Mouse (Mus musculus): ENCODE measurements around the gene Slc22a21. TPM values are rescaled to one million over a fixed set of nuclear protein-coding genes. Genes with fewer than 3 reads are reported as not detected.
"Not testable (repeated sequence)": the region's sequence is repeated elsewhere in the genome, so short reads cannot be mapped to it uniquely, and the experiment has no call there.

Slc22a21 gene
- polyA plus RNA-seq, 1 experiment from 2014 or later: 2.0 TPM

- no peaks in the 10 kb centered on the region for H3K36me3 ChIP-seq (ENCODE audit: control insufficient read depth, insufficient read depth, low read length)
- H3K4me3 ChIP-seq (ENCODE audit: low read depth, low read length): no peak overlapping the region
- peaks cover 2% of the 10 kb centered on the region; the same call in 1 of the 2 replicates for H3K4me1 ChIP-seq (ENCODE audit: control insufficient read depth, insufficient read depth, low read length)
- WGBS: 77% methylated on average over 3 of the region's 3 CpGs
- H3K27me3 ChIP-seq (replicated peaks; ENCODE audit: control insufficient read depth, insufficient read depth, low read length): no peaks in the 10 kb centered on the region
- H3K27ac ChIP-seq (ENCODE audit: low read depth, low read length): no peak overlapping the region
- no peak overlapping the region for H3K4me2 ChIP-seq (ENCODE audit: low read length)
- no peaks in the 10 kb centered on the region; the same call in 1 of the 2 replicates for H3K9me3 ChIP-seq (replicated peaks; ENCODE audit: control insufficient read depth, low read length)
- DNase-seq (ENCODE audit: low spot score): no peak
- ATAC-seq: no peak
- no peak overlapping the region for H3K9ac ChIP-seq (ENCODE audit: low read length)
These were observed 2.5 kb downstream of the Slc22a21 start for GRCm38 (mm10) chr11:53977672-53978071.

GRCm38 (mm10) chr11:53975559-53975958 lies 4.6 kb downstream of the Slc22a21 start:
- Histone ChIP-seq H3K4me3 (ENCODE audit: low read depth, low read length) (no peak overlapping the region), H3K27ac (ENCODE audit: low read depth, low read length) (no peak overlapping the region), H3K4me1 (ENCODE audit: control insufficient read depth, insufficient read depth, low read length) (peaks cover 2% of the 10 kb centered on the region; the same call in 1 of the 2 replicates), H3K9me3 (replicated peaks; ENCODE audit: control insufficient read depth, low read length) (no peaks in the 10 kb centered on the region; the same call in 1 of the 2 replicates), H3K27me3 (replicated peaks; ENCODE audit: control insufficient read depth, insufficient read depth, low read length) (no peaks in the 10 kb centered on the region), H3K36me3 (ENCODE audit: control insufficient read depth, insufficient read depth, low read length) (no peaks in the 10 kb centered on the region), H3K9ac (ENCODE audit: low read length) (no peak overlapping the region), H3K4me2 (ENCODE audit: low read length) (no peak overlapping the region)
- no peak for ATAC-seq
- DNase-seq (ENCODE audit: low spot score): no peak

- DNase-seq (ENCODE audit: low spot score) (peak; percentile 14), ATAC-seq (no peak)
- Histone ChIP-seq H3K9ac (ENCODE audit: low read length) (no peak overlapping the region), H3K4me2 (ENCODE audit: low read length) (no peak overlapping the region), H3K4me3 (ENCODE audit: low read depth, low read length) (no peak overlapping the region), H3K27me3 (replicated peaks; ENCODE audit: control insufficient read depth, insufficient read depth, low read length) (no peaks in the 10 kb centered on the region), H3K9me3 (replicated peaks; ENCODE audit: control insufficient read depth, low read length) (no peaks in the 10 kb centered on the region), H3K27ac (ENCODE audit: low read depth, low read length) (no peak overlapping the region), H3K36me3 (ENCODE audit: control insufficient read depth, insufficient read depth, low read length) (no peaks in the 10 kb centered on the region), H3K4me1 (ENCODE audit: control insufficient read depth, insufficient read depth, low read length) (no peaks in the 10 kb centered on the region)
- 47% methylated on average over 3 of the region's 3 CpGs for WGBS
These were observed 21.1 kb downstream of the Slc22a21 start for GRCm38 (mm10) chr11:53958984-53959383.

- H3K27me3 ChIP-seq (replicated peaks; ENCODE audit: control insufficient read depth, insufficient read depth, low read length); H3K9ac ChIP-seq (ENCODE audit: low read length); ATAC-seq; H3K4me2 ChIP-seq (ENCODE audit: low read length); H3K27ac ChIP-seq (ENCODE audit: low read depth, low read length); H3K4me3 ChIP-seq (ENCODE audit: low read depth, low read length); H3K4me1 ChIP-seq (ENCODE audit: control insufficient read depth, insufficient read depth, low read length); DNase-seq (ENCODE audit: low spot score); H3K9me3 ChIP-seq (replicated peaks; ENCODE audit: control insufficient read depth, low read length); H3K36me3 ChIP-seq (ENCODE audit: control insufficient read depth, insufficient read depth, low read length): not testable (repeated sequence)
- WGBS: 34% methylated on average over 4 of the region's 4 CpGs
These were observed 22.0 kb downstream of the Slc22a21 start for GRCm38 (mm10) chr11:53958176-53958575.

GRCm38 (mm10) chr11:53956636-53957035 lies 23.5 kb downstream of the Slc22a21 start:
- 81% methylated on average over 1 of the region's 1 CpGs for WGBS
- no peak for ATAC-seq
- Histone ChIP-seq H3K9me3 (replicated peaks; ENCODE audit: control insufficient read depth, low read length) (no peaks in the 10 kb centered on the region), H3K4me3 (ENCODE audit: low read depth, low read length) (no peak overlapping the region), H3K4me2 (ENCODE audit: low read length) (no peak overlapping the region), H3K9ac (ENCODE audit: low read length) (no peak overlapping the region), H3K36me3 (ENCODE audit: control insufficient read depth, insufficient read depth, low read length) (no peaks in the 10 kb centered on the region), H3K4me1 (ENCODE audit: control insufficient read depth, insufficient read depth, low read length) (no peaks in the 10 kb centered on the region), H3K27me3 (replicated peaks; ENCODE audit: control insufficient read depth, insufficient read depth, low read length) (no peaks in the 10 kb centered on the region), H3K27ac (ENCODE audit: low read depth, low read length) (no peak overlapping the region)
- DNase-seq (ENCODE audit: low spot score): no peak

GRCm38 (mm10) chr11:53954653-53955052 lies 25.5 kb downstream of the Slc22a21 start:
- no peaks in the 10 kb centered on the region for H3K27me3 ChIP-seq (replicated peaks; ENCODE audit: control insufficient read depth, insufficient read depth, low read length)
- H3K36me3 ChIP-seq (ENCODE audit: control insufficient read depth, insufficient read depth, low read length): no peaks in the 10 kb centered on the region
- H3K4me1 ChIP-seq (ENCODE audit: control insufficient read depth, insufficient read depth, low read length): no peaks in the 10 kb centered on the region
- H3K4me3 ChIP-seq (ENCODE audit: low read depth, low read length): no peak overlapping the region
- ATAC-seq (no peak), DNase-seq (ENCODE audit: low spot score) (no peak)
- H3K9ac ChIP-seq (ENCODE audit: low read length): no peak overlapping the region
- H3K4me2 ChIP-seq (ENCODE audit: low read length): no peak overlapping the region
- no peak overlapping the region for H3K27ac ChIP-seq (ENCODE audit: low read depth, low read length)
- no peaks in the 10 kb centered on the region for H3K9me3 ChIP-seq (replicated peaks; ENCODE audit: control insufficient read depth, low read length)
- 81% methylated on average over 3 of the region's 3 CpGs for WGBS

GRCm38 (mm10) chr11:53950133-53950532 lies 30.0 kb downstream of the Slc22a21 start:
- not testable (repeated sequence) for H3K4me1 ChIP-seq (ENCODE audit: control insufficient read depth, insufficient read depth, low read length); H3K27me3 ChIP-seq (replicated peaks; ENCODE audit: control insufficient read depth, insufficient read depth, low read length); ATAC-seq; H3K27ac ChIP-seq (ENCODE audit: low read depth, low read length); H3K36me3 ChIP-seq (ENCODE audit: control insufficient read depth, insufficient read depth, low read length); DNase-seq (ENCODE audit: low spot score); H3K4me3 ChIP-seq (ENCODE audit: low read depth, low read length); H3K9me3 ChIP-seq (replicated peaks; ENCODE audit: control insufficient read depth, low read length); H3K9ac ChIP-seq (ENCODE audit: low read length); H3K4me2 ChIP-seq (ENCODE audit: low read length)
- WGBS: no CpG with 5 or more reads among the region's 3 CpGs

GRCm38 (mm10) chr11:53931944-53932318 lies 48.2 kb downstream of the Slc22a21 start:
- not testable (repeated sequence) for H3K4me2 ChIP-seq (ENCODE audit: low read length); DNase-seq (ENCODE audit: low spot score); H3K9ac ChIP-seq (ENCODE audit: low read length); ATAC-seq; H3K4me3 ChIP-seq (ENCODE audit: low read depth, low read length); H3K4me1 ChIP-seq (ENCODE audit: control insufficient read depth, insufficient read depth, low read length); H3K27ac ChIP-seq (ENCODE audit: low read depth, low read length); H3K9me3 ChIP-seq (replicated peaks; ENCODE audit: control insufficient read depth, low read length); H3K36me3 ChIP-seq (ENCODE audit: control insufficient read depth, insufficient read depth, low read length); H3K27me3 ChIP-seq (replicated peaks; ENCODE audit: control insufficient read depth, insufficient read depth, low read length)
- 61% methylated on average over 4 of the region's 4 CpGs for WGBS

- Histone ChIP-seq H3K36me3 (ENCODE audit: control insufficient read depth, insufficient read depth, low read length) (no peaks in the 10 kb centered on the region), H3K9me3 (replicated peaks; ENCODE audit: control insufficient read depth, low read length) (no peaks in the 10 kb centered on the region), H3K4me1 (ENCODE audit: control insufficient read depth, insufficient read depth, low read length) (no peaks in the 10 kb centered on the region), H3K27ac (ENCODE audit: low read depth, low read length) (no peak overlapping the region), H3K4me2 (ENCODE audit: low read length) (no peak overlapping the region), H3K4me3 (ENCODE audit: low read depth, low read length) (no peak overlapping the region), H3K27me3 (replicated peaks; ENCODE audit: control insufficient read depth, insufficient read depth, low read length) (no peaks in the 10 kb centered on the region), H3K9ac (ENCODE audit: low read length) (no peak overlapping the region)
- DNase-seq (ENCODE audit: low spot score) (peak; percentile 72), ATAC-seq (no peak)
- WGBS: 37% methylated on average over 17 of the region's 17 CpGs
These were observed 48.8 kb downstream of the Slc22a21 start for GRCm38 (mm10) chr11:53931091-53931943.

Data from forebrain, embryonic 14.5 days (tissue).